Mouse (Mus musculus) monocyte, adult 5-6 weeks (primary cell): ENCODE measurements around the gene Wfdc13. TPM values are rescaled to one million over a fixed set of nuclear protein-coding genes. Genes with fewer than 3 reads are reported as not detected.
A peak's percentile ranks its signal among the peaks of the same experiment; 100 is the strongest.
"Not testable (repeated sequence)": the region's sequence is repeated elsewhere in the genome, so short reads cannot be mapped to it uniquely, and the experiment has no call there.

ENCODE experiments used
- ATAC-seq: fragments of 153-309, 156-312 bp; replicated peaks from 2 replicates; pipeline ENCODE4 v1.8.0; 2017; ENCODE audit warnings: mild to moderate bottlenecking; ENCODE audit not compliant: low TSS enrichment, insufficient number of reproducible peaks, severe bottlenecking, poor library complexity, low FRiP score
- total RNA-seq: library from RNA; stranded (forward); fragments of 200-1000, 200-491, 200-594 nt; gene quantifications from 3 replicates; pipeline ENCODE4 v1.2.3, GENCODE M21; 2017

The Wfdc13 gene
- total RNA-seq, 1 experiment from 2014 or later, result not detected

- no peak for ATAC-seq
Observed at GRCm38 (mm10) chr2:164705328-164705727, 20.4 kb downstream of the Wfdc13 start.

- ATAC-seq, result no peak
Observed at GRCm38 (mm10) chr2:164705991-164706390, 21.1 kb downstream of the Wfdc13 start.

GRCm38 (mm10) chr2:164715005-164715404 lies 30.1 kb downstream of the Wfdc13 start, which contains the start of gene Spint5:
Gene Spint5, plus strand, starts transcription at chr2:164715305.
- no peak for ATAC-seq

- not testable (repeated sequence) for ATAC-seq
Observed at GRCm38 (mm10) chr2:164716194-164716786, 31.4 kb downstream of the Wfdc13 start.

- no peak for ATAC-seq
Observed at GRCm38 (mm10) chr2:164723276-164723675, 38.4 kb downstream of the Wfdc13 start.

- peak; percentile 71 for ATAC-seq
Observed at GRCm38 (mm10) chr2:164725895-164726619, 41.1 kb downstream of the Wfdc13 start.

- no peak for ATAC-seq
Observed at GRCm38 (mm10) chr2:164731719-164732118, 46.8 kb downstream of the Wfdc13 start.

GRCm38 (mm10) chr2:164733259-164733658 lies 48.4 kb downstream of the Wfdc13 start:
- ATAC-seq, result no peak

- no peak for ATAC-seq
Observed at GRCm38 (mm10) chr2:164734839-164735238, 49.9 kb downstream of the Wfdc13 start.

GRCm38 (mm10) chr2:164735446-164735845 lies 50.5 kb downstream of the Wfdc13 start:
- ATAC-seq, result no peak

Other genes starting within 250 kb of the Wfdc13 start
- 14.1 to 26.0 TPM (median 16.6 TPM) in 3 replicates for gene Sdc4, start 241.2 kb upstream of the Wfdc13 start, total RNA-seq
- 17.0 to 30.1 TPM (median 24.9 TPM) in 3 replicates for gene Sys1, start 228.1 kb upstream of the Wfdc13 start, total RNA-seq
- gene Gm20458, start 224.1 kb upstream of the Wfdc13 start, total RNA-seq, result 4.9 TPM in 1 of 3 replicates, not detected in the others
- 0.68 TPM in 1 of 3 replicates, not detected in the others for gene Trp53tg5, start 211.4 kb upstream of the Wfdc13 start, total RNA-seq
- gene Dbndd2, start 199.0 kb upstream of the Wfdc13 start, total RNA-seq, result 3.1 to 12.6 TPM (median 7.4 TPM) in 3 replicates
- gene Pigt, start 187.6 kb upstream of the Wfdc13 start, total RNA-seq, result 12.6 to 37.4 TPM (median 13.3 TPM) in 3 replicates
- gene Wfdc2, start 122.7 kb upstream of the Wfdc13 start, total RNA-seq, result 1.4 TPM in 1 of 3 replicates, not detected in the others
- not detected in 3 replicates for gene Spint3, start 111.6 kb upstream of the Wfdc13 start, total RNA-seq
- 0.87 TPM in 1 of 3 replicates, not detected in the others for gene Wfdc6a, start 99.7 kb upstream of the Wfdc13 start, total RNA-seq
- gene Eppin, start 91.5 kb upstream of the Wfdc13 start, total RNA-seq, result not detected in 3 replicates
- gene Wfdc6b, start 71.6 kb upstream of the Wfdc13 start, total RNA-seq, result not detected in 3 replicates
- gene Wfdc8, start 71.5 kb upstream of the Wfdc13 start, total RNA-seq, result not detected in 3 replicates
- gene Wfdc16, start 46.3 kb upstream of the Wfdc13 start, total RNA-seq, result not detected in 3 replicates
- gene Wfdc10, start 29.1 kb upstream of the Wfdc13 start, total RNA-seq, result not detected in 3 replicates
- gene Wfdc9, start 28.5 kb upstream of the Wfdc13 start, total RNA-seq, result not detected in 3 replicates
- not detected in 3 replicates for gene Wfdc11, start 11.0 kb upstream of the Wfdc13 start, total RNA-seq
- not detected in 3 replicates for gene Spint4, start 13.4 kb downstream of the Wfdc13 start, total RNA-seq
- not detected in 3 replicates for gene Spint5, start 30.2 kb downstream of the Wfdc13 start, total RNA-seq
- not detected in 3 replicates for gene Wfdc3, start 60.8 kb downstream of the Wfdc13 start, total RNA-seq
- 18.2 to 23.6 TPM (median 20.1 TPM) in 3 replicates for gene Dnttip1, start 60.9 kb downstream of the Wfdc13 start, total RNA-seq
- gene Ube2c, start 84.8 kb downstream of the Wfdc13 start, total RNA-seq, result 2.7 to 5.1 TPM (median 3.5 TPM) in 3 replicates
- gene Tnnc2, start 94.9 kb downstream of the Wfdc13 start, total RNA-seq, result not detected in 3 replicates
- gene Snx21, start 100.7 kb downstream of the Wfdc13 start, total RNA-seq, result 2.9 to 6.0 TPM (median 5.5 TPM) in 3 replicates
- 31.0 to 45.3 TPM (median 42.4 TPM) in 3 replicates for gene Acot8, start 119.8 kb downstream of the Wfdc13 start, total RNA-seq
- gene Zswim3, start 120.0 kb downstream of the Wfdc13 start, total RNA-seq, result 1.2 to 5.3 TPM (median 1.9 TPM) in 3 replicates
- gene Zswim1, start 137.6 kb downstream of the Wfdc13 start, total RNA-seq, result 0.67 to 1.8 TPM (median 1.7 TPM) in 3 replicates
- not detected in 3 replicates for gene Spata25, start 143.4 kb downstream of the Wfdc13 start, total RNA-seq
- 283 to 459 TPM (median 330 TPM) in 3 replicates for gene Ctsa, start 147.8 kb downstream of the Wfdc13 start, total RNA-seq
- 0.97 to 3.0 TPM (median 2.3 TPM) in 3 replicates for gene Neurl2, start 148.3 kb downstream of the Wfdc13 start, total RNA-seq
- 37.3 to 58.3 TPM (median 46.8 TPM) in 3 replicates for gene Pltp, start 172.6 kb downstream of the Wfdc13 start, total RNA-seq
- gene Pcif1, start 194.2 kb downstream of the Wfdc13 start, total RNA-seq, result 60.0 to 62.1 TPM (median 60.1 TPM) in 3 replicates
- 9.1 to 21.0 TPM (median 12.5 TPM) in 3 replicates for gene Zfp335, start 226.7 kb downstream of the Wfdc13 start, total RNA-seq